Mouse (Mus musculus): ENCODE results near the gene Lilra6. TPM values are rescaled to one million over a fixed set of nuclear protein-coding genes. Genes with fewer than 3 reads are reported as not detected.
"Not testable (repeated sequence)": the region's sequence is repeated elsewhere in the genome, so short reads cannot be mapped to it uniquely, and the experiment has no call there.

The Lilra6 gene
- polyA plus RNA-seq (2012; rRNA removed) = 7.3 and 9.0 TPM in 2 replicates

- H3K27ac ChIP-seq (ENCODE audit: insufficient read depth, low read length) = peak within 1 kb of the TSS; percentile 29; the same call in 1 of the 2 replicates
- not testable (repeated sequence) for H3K4me1 ChIP-seq (ENCODE audit: control insufficient read depth, insufficient read depth, insufficient read length); H3K27me3 ChIP-seq (ENCODE audit: control insufficient read depth, insufficient read depth, low read length); H3K36me3 ChIP-seq (ENCODE audit: control insufficient read depth, insufficient read depth, low read length); H3K4me3 ChIP-seq (ENCODE audit: extremely low read depth, insufficient read depth, insufficient read length)
- DNase-seq (ENCODE audit: low read depth in 1 of 2, low spot score in 2 of 2) = peak in 1 of 2 experiments; percentile 41
- WGBS = 10% methylated on average over 2 of the region's 2 CpGs
Observed at GRCm38 (mm10) chr7:3915387-3915786, at the start of gene Lilra6. Gene Lilra6, minus strand, starts transcription at chr7:3915503.

- no peaks in the 10 kb centered on the region for H3K4me1 ChIP-seq (ENCODE audit: control insufficient read depth, insufficient read depth, insufficient read length)
- no peaks in the 10 kb centered on the region for H3K27me3 ChIP-seq (ENCODE audit: control insufficient read depth, insufficient read depth, low read length)
- no peak overlapping the region for H3K4me3 ChIP-seq (ENCODE audit: extremely low read depth, insufficient read depth, insufficient read length)
- DNase-seq (ENCODE audit: low read depth in 1 of 2, low spot score in 2 of 2) = no peak
- WGBS = 69% methylated on average over 2 of the region's 2 CpGs
- no peak overlapping the region for H3K27ac ChIP-seq (ENCODE audit: insufficient read depth, low read length)
- H3K36me3 ChIP-seq (ENCODE audit: control insufficient read depth, insufficient read depth, low read length) = no peaks in the 10 kb centered on the region
- no peak for TF ChIP-seq POLR2A (IDR thresholded peaks at IDR 0.05; ENCODE audit: low read depth, low read length)
- no peak for TF ChIP-seq CTCF (IDR thresholded peaks at IDR 0.05; ENCODE audit: extremely low read depth, insufficient read depth, insufficient read length, insufficient replicate concordance)
Observed at GRCm38 (mm10) chr7:3962017-3962416, 46.7 kb upstream of the Lilra6 start.

- no peak overlapping the region for H3K4me3 ChIP-seq (ENCODE audit: extremely low read depth, insufficient read depth, insufficient read length)
- H3K27ac ChIP-seq (ENCODE audit: insufficient read depth, low read length) = no peak overlapping the region
- H3K36me3 ChIP-seq (ENCODE audit: control insufficient read depth, insufficient read depth, low read length) = no peaks in the 10 kb centered on the region
- no peak for DNase-seq (ENCODE audit: low read depth in 1 of 2, low spot score in 2 of 2)
- H3K27me3 ChIP-seq (ENCODE audit: control insufficient read depth, insufficient read depth, low read length) = no peaks in the 10 kb centered on the region
- WGBS = 67% methylated on average over 3 of the region's 3 CpGs
- H3K4me1 ChIP-seq (ENCODE audit: control insufficient read depth, insufficient read depth, insufficient read length) = no peaks in the 10 kb centered on the region
- TF ChIP-seq POLR2A (IDR thresholded peaks at IDR 0.05; ENCODE audit: low read depth, low read length) (no peak), CTCF (IDR thresholded peaks at IDR 0.05; ENCODE audit: extremely low read depth, insufficient read depth, insufficient read length, insufficient replicate concordance) (no peak)
Observed at GRCm38 (mm10) chr7:3957387-3957786, 42.1 kb upstream of the Lilra6 start.

- no peaks in the 10 kb centered on the region for H3K36me3 ChIP-seq (ENCODE audit: control insufficient read depth, insufficient read depth, low read length)
- no peaks in the 10 kb centered on the region for H3K4me1 ChIP-seq (ENCODE audit: control insufficient read depth, insufficient read depth, insufficient read length)
- H3K4me3 ChIP-seq (ENCODE audit: extremely low read depth, insufficient read depth, insufficient read length) = no peak overlapping the region
- no peaks in the 10 kb centered on the region for H3K27me3 ChIP-seq (ENCODE audit: control insufficient read depth, insufficient read depth, low read length)
- 71% methylated on average over 3 of the region's 3 CpGs for WGBS
- no peak for TF ChIP-seq CTCF (IDR thresholded peaks at IDR 0.05; ENCODE audit: extremely low read depth, insufficient read depth, insufficient read length, insufficient replicate concordance)
- no peak for TF ChIP-seq POLR2A (IDR thresholded peaks at IDR 0.05; ENCODE audit: low read depth, low read length)
- no peak overlapping the region for H3K27ac ChIP-seq (ENCODE audit: insufficient read depth, low read length)
- no peak for DNase-seq (ENCODE audit: low read depth in 1 of 2, low spot score in 2 of 2)
Observed at GRCm38 (mm10) chr7:3949159-3949558, 33.9 kb upstream of the Lilra6 start.

GRCm38 (mm10) chr7:3948223-3948622 lies 32.9 kb upstream of the Lilra6 start:
- no peak overlapping the region for H3K27ac ChIP-seq (ENCODE audit: insufficient read depth, low read length)
- DNase-seq (ENCODE audit: low read depth in 1 of 2, low spot score in 2 of 2) = no peak
- TF ChIP-seq POLR2A (IDR thresholded peaks at IDR 0.05; ENCODE audit: low read depth, low read length) (no peak), CTCF (IDR thresholded peaks at IDR 0.05; ENCODE audit: extremely low read depth, insufficient read depth, insufficient read length, insufficient replicate concordance) (no peak)
- no peak overlapping the region for H3K4me3 ChIP-seq (ENCODE audit: extremely low read depth, insufficient read depth, insufficient read length)
- H3K27me3 ChIP-seq (ENCODE audit: control insufficient read depth, insufficient read depth, low read length) = no peaks in the 10 kb centered on the region
- WGBS = 65% methylated on average over 4 of the region's 4 CpGs
- H3K4me1 ChIP-seq (ENCODE audit: control insufficient read depth, insufficient read depth, insufficient read length) = no peaks in the 10 kb centered on the region
- no peaks in the 10 kb centered on the region for H3K36me3 ChIP-seq (ENCODE audit: control insufficient read depth, insufficient read depth, low read length)

GRCm38 (mm10) chr7:3946117-3946516 lies 30.8 kb upstream of the Lilra6 start:
- H3K36me3 ChIP-seq (ENCODE audit: control insufficient read depth, insufficient read depth, low read length) = no peaks in the 10 kb centered on the region
- H3K4me3 ChIP-seq (ENCODE audit: extremely low read depth, insufficient read depth, insufficient read length) = no peak overlapping the region
- H3K27ac ChIP-seq (ENCODE audit: insufficient read depth, low read length) = no peak overlapping the region
- no peak for DNase-seq (ENCODE audit: low read depth in 1 of 2, low spot score in 2 of 2)
- no peak for TF ChIP-seq CTCF (IDR thresholded peaks at IDR 0.05; ENCODE audit: extremely low read depth, insufficient read depth, insufficient read length, insufficient replicate concordance)
- TF ChIP-seq POLR2A (IDR thresholded peaks at IDR 0.05; ENCODE audit: low read depth, low read length) = no peak
- H3K4me1 ChIP-seq (ENCODE audit: control insufficient read depth, insufficient read depth, insufficient read length) = peaks cover under 1% of the 10 kb centered on the region; the same call in 1 of the 2 replicates
- H3K27me3 ChIP-seq (ENCODE audit: control insufficient read depth, insufficient read depth, low read length) = no peaks in the 10 kb centered on the region
- 67% methylated on average over 4 of the region's 4 CpGs for WGBS

GRCm38 (mm10) chr7:3940915-3941314 lies 25.6 kb upstream of the Lilra6 start:
- no peaks in the 10 kb centered on the region for H3K36me3 ChIP-seq (ENCODE audit: control insufficient read depth, insufficient read depth, low read length)
- peak in 1 of 2 experiments; percentile 32 for DNase-seq (ENCODE audit: low read depth in 1 of 2, low spot score in 2 of 2)
- H3K4me3 ChIP-seq (ENCODE audit: extremely low read depth, insufficient read depth, insufficient read length) = no peak overlapping the region
- peaks cover 2% of the 10 kb centered on the region; the same call in 1 of the 2 replicates for H3K4me1 ChIP-seq (ENCODE audit: control insufficient read depth, insufficient read depth, insufficient read length)
- no peak overlapping the region for H3K27ac ChIP-seq (ENCODE audit: insufficient read depth, low read length)
- no peak for TF ChIP-seq CTCF (IDR thresholded peaks at IDR 0.05; ENCODE audit: extremely low read depth, insufficient read depth, insufficient read length, insufficient replicate concordance)
- TF ChIP-seq POLR2A (IDR thresholded peaks at IDR 0.05; ENCODE audit: low read depth, low read length) = no peak
- H3K27me3 ChIP-seq (ENCODE audit: control insufficient read depth, insufficient read depth, low read length) = no peaks in the 10 kb centered on the region
- WGBS = 5% methylated on average over 3 of the region's 3 CpGs

Data from spleen, adult 2 months (tissue).